Mouse (Mus musculus): ENCODE data around the gene Hnrnpc. TPM values are rescaled to one million over a fixed set of nuclear protein-coding genes. Genes with fewer than 3 reads are reported as not detected.
"Not testable (repeated sequence)": the region's sequence is repeated elsewhere in the genome, so short reads cannot be mapped to it uniquely, and the experiment has no call there.

Hnrnpc gene
- polyA plus RNA-seq, 1 experiment = 2.8 TPM

DNA sequence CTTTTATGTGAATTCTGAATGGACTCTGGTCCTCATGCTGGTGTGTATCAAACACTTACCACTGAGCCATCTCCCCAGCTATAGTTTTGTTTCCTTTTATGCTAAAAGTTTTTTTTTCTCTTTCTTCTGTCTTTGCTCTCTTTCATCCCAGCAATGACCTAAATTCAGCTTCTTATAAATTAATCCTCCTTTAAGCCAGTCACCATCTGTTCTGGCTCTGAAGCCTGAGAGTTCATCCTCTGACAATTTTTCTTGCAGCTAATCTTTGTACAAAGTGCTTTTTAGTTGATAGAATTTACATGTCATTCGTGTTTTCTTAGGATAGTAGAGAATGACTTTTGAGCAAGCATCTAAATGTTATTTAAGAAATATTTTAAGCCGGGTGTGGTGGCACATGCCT, 4.2 kb upstream of the Hnrnpc start:
- H3K4me3 ChIP-seq (replicated peaks) = no peak overlapping the region
- H3K4me1 ChIP-seq (ENCODE audit: control insufficient read depth) = peaks cover 18% of the 10 kb centered on the region
- H3K9me3 ChIP-seq (ENCODE audit: control insufficient read depth, low read length) = no peaks in the 10 kb centered on the region
- H3K27me3 ChIP-seq (ENCODE audit: control insufficient read depth) = no peaks in the 10 kb centered on the region
- TF ChIP-seq TAL1 (IDR thresholded peaks at IDR 0.05; ENCODE audit: low read length) (no peak), GATA1 (IDR thresholded peaks at IDR 0.05; ENCODE audit: low read length) (no peak)
- no peaks in the 10 kb centered on the region for H3K36me3 ChIP-seq (ENCODE audit: control insufficient read depth)

DNA sequence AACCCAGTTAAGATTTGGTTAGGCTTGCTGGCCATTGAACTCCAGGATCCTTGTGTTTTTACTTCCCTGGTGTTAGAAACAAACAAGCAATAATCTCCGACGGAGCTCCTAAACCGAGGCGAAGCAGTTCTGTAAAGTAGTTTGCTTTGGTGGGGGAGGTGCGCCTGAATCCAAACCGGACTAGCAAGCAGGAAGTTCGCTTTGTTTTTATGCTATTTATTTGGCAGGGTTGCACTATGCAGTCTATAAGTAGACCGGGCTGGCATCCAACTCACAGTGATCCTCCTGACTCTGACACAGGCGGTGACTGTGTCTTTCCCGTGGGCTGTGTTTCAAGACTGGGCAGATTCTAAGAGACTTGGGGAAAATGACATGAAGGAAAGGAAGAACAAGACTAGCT, 2.9 kb upstream of the Hnrnpc start:
- no peak for TF ChIP-seq GATA1 (IDR thresholded peaks at IDR 0.05; ENCODE audit: low read length)
- TF ChIP-seq TAL1 (IDR thresholded peaks at IDR 0.05; ENCODE audit: low read length) = no peak
- peaks cover 27% of the 10 kb centered on the region for H3K4me1 ChIP-seq (ENCODE audit: control insufficient read depth)
- peaks cover 9% of the 10 kb centered on the region for H3K36me3 ChIP-seq (ENCODE audit: control insufficient read depth)
- H3K9me3 ChIP-seq (ENCODE audit: control insufficient read depth, low read length) = no peaks in the 10 kb centered on the region
- H3K4me3 ChIP-seq (replicated peaks) = no peak overlapping the region
- no peaks in the 10 kb centered on the region for H3K27me3 ChIP-seq (ENCODE audit: control insufficient read depth)

DNA sequence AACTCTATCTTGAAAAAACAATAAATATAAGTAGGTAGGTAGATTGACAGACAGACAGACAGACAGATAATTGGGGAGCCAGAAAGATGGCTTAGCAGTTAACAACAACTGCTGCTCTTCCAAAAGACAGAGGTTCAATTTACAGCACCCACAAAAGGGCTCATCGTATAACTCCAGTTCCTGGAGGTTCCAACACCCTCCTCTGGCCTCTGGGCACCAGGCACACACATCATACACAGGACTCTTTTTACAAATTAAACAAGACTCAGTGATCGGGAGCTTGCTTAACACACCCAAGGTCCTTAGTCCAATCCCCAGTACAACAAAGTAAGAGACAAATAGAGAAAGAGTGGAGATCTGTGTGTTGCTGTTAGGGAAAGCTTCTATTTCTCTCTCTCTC, 1.5 kb upstream of the Hnrnpc start:
- H3K27me3 ChIP-seq (ENCODE audit: control insufficient read depth) = no peaks in the 10 kb centered on the region
- TF ChIP-seq GATA1 (IDR thresholded peaks at IDR 0.05; ENCODE audit: low read length) (no peak), TAL1 (IDR thresholded peaks at IDR 0.05; ENCODE audit: low read length) (no peak)
- H3K4me3 ChIP-seq (replicated peaks) = peak overlapping the region; percentile 79
- no peaks in the 10 kb centered on the region for H3K9me3 ChIP-seq (ENCODE audit: control insufficient read depth, low read length)
- peaks cover 37% of the 10 kb centered on the region for H3K4me1 ChIP-seq (ENCODE audit: control insufficient read depth)
- H3K36me3 ChIP-seq (ENCODE audit: control insufficient read depth) = peaks cover 23% of the 10 kb centered on the region

DNA sequence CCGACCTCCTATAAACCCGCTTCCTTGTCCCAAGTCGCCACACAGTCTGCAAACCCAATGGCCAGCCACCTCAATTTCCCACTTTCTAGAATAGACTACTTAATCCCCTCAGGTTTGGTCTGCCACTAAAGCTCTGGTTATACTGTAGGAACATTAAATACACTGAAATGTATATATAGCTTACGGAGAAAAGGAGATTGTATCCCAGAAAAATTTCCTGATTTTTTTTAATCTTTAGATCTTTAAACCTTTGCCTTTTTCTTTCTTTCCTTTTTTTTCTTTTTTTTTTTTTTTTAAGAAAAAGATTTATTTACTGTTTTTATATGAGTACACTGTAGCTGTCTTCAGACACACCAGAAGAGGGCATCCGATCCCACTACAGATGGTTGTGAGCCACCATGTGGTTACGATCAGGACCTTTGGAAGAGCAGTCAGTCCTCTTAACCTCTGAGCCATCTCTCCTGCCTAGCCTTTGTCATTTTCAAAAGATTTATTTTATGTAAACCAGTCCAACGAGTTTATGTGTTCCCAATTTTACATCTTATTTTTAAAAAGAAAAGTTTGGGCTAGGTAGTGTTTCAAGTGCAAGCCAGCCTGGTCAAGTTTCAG, 953 bp upstream of the Hnrnpc start:
- Histone ChIP-seq H3K4me1 (ENCODE audit: control insufficient read depth) (peaks cover 39% of the 10 kb centered on the region), H3K36me3 (ENCODE audit: control insufficient read depth) (peaks cover 27% of the 10 kb centered on the region), H3K4me3 (replicated peaks) (peak overlapping the region; percentile 79), H3K9me3 (ENCODE audit: control insufficient read depth, low read length) (no peaks in the 10 kb centered on the region), H3K27me3 (ENCODE audit: control insufficient read depth) (no peaks in the 10 kb centered on the region)
- TF ChIP-seq TAL1 (IDR thresholded peaks at IDR 0.05; ENCODE audit: low read length) = no peak
- TF ChIP-seq GATA1 (IDR thresholded peaks at IDR 0.05; ENCODE audit: low read length) = no peak

DNA sequence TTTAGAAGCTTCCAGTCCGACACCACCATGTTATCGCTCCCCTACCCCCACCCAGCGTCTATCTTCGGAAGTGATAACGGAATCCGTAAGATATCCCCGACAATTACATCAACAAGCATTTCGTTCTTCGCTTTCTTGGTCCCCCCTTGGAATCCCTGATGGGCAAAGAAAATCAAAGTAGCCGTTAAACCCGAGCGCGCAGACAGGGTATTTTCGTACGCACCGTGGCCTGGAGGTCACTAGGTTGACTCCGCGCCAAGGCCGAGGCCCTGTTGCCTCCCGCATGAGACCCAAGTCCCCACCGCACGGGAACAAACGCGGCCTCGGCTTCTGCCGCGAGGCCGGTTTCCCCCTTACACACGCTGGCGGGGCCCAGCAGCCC, 363 bp downstream of the Hnrnpc start:
- TF ChIP-seq GATA1 (IDR thresholded peaks at IDR 0.05; ENCODE audit: low read length) = no peak
- no peak for TF ChIP-seq TAL1 (IDR thresholded peaks at IDR 0.05; ENCODE audit: low read length)
- Histone ChIP-seq H3K4me1 (ENCODE audit: control insufficient read depth) (peaks cover 42% of the 10 kb centered on the region), H3K36me3 (ENCODE audit: control insufficient read depth) (peaks cover 39% of the 10 kb centered on the region), H3K4me3 (replicated peaks) (peak overlapping the region; percentile 79), H3K9me3 (ENCODE audit: control insufficient read depth, low read length) (no peaks in the 10 kb centered on the region), H3K27me3 (ENCODE audit: control insufficient read depth) (no peaks in the 10 kb centered on the region)

DNA sequence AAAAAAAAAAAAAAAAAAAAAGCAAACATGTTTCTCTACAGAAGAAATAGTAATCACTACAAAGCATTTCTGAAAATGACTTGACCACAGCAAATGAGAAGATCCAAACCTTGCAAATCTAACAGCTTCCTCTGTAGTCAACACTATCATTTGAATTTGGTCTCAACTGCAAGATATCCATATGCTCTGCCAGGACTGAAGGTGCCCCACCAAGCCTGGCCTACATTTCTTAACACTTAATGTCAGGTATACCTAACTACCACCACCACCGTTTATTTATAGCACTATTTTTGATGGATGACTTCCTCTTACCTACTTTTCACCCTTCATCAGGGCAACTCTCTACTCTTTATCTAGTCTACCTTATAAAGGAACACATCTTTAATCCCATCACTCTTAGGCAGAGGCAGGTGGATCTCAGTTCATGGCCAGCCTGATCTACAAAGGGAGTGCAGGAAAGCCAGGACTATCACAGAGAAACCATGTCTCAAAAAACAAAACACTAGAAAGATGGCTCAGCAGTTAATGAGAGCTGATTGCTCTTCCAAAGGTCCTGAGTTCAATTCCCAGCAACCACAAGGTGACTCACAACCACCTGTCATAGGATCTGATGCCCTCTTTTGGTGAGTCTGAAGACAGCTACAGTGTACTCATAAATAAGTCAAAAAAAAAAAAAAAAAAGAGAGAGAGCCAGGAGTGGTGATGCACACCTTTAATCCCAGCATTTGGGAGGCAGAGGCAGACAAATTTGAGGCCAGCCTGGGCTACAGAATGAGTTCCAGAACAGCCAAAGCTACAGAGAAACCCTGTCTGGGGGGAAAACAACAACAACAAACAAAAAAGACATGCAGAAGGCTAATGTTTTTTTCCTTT, 2.3 kb downstream of the Hnrnpc start:
- Histone ChIP-seq H3K36me3 (ENCODE audit: control insufficient read depth) (peaks cover 50% of the 10 kb centered on the region), H3K27me3 (ENCODE audit: control insufficient read depth) (no peaks in the 10 kb centered on the region), H3K4me1 (ENCODE audit: control insufficient read depth) (peaks cover 37% of the 10 kb centered on the region), H3K4me3 (replicated peaks) (peak overlapping the region; percentile 79), H3K9me3 (ENCODE audit: control insufficient read depth, low read length) (no peaks in the 10 kb centered on the region)
- TF ChIP-seq GATA1 (IDR thresholded peaks at IDR 0.05; ENCODE audit: low read length) (no peak), TAL1 (IDR thresholded peaks at IDR 0.05; ENCODE audit: low read length) (no peak)

DNA sequence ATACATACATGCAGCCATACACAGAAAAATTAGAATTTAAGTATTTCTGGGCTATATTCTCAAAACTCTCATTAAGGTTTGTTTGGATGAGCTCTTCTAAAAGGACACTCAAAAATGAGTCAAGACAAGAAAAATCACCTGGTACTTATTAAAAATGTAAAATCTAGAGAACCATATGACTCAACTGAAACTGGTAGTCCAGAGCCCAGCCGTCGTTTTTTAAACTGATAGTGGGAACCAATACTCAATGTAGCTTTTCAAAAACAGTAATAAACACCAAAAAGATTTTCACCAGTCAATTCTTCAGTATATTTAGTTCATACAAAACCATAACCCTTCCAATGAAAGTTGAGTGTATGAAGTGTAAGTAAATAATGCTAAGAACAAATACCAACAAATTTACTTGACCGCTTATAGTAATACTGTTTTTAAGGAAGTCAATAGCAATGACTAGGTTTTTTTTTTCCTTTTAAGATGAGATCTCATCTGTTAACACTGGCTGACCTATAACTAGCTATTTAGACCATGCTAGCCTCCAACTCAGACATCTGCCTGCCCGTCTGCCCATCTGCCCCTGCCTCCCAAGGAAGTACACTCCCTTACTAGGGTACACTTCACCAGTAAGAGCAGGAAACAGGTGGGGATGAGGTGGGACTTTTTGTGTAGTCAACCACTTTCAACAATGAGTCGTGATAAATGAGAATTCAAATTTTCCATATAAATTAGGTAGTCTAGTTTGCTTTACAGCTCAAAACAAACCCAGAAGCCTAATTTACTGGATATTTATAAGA, 3.5 kb downstream of the Hnrnpc start:
- H3K4me1 ChIP-seq (ENCODE audit: control insufficient read depth) = peaks cover 33% of the 10 kb centered on the region
- no peak for TF ChIP-seq TAL1 (IDR thresholded peaks at IDR 0.05; ENCODE audit: low read length)
- TF ChIP-seq GATA1 (IDR thresholded peaks at IDR 0.05; ENCODE audit: low read length) = no peak
- H3K4me3 ChIP-seq (replicated peaks) = peak overlapping the region; percentile 38
- no peaks in the 10 kb centered on the region for H3K9me3 ChIP-seq (ENCODE audit: control insufficient read depth, low read length)
- H3K36me3 ChIP-seq (ENCODE audit: control insufficient read depth) = peaks cover 59% of the 10 kb centered on the region
- no peaks in the 10 kb centered on the region for H3K27me3 ChIP-seq (ENCODE audit: control insufficient read depth)

DNA sequence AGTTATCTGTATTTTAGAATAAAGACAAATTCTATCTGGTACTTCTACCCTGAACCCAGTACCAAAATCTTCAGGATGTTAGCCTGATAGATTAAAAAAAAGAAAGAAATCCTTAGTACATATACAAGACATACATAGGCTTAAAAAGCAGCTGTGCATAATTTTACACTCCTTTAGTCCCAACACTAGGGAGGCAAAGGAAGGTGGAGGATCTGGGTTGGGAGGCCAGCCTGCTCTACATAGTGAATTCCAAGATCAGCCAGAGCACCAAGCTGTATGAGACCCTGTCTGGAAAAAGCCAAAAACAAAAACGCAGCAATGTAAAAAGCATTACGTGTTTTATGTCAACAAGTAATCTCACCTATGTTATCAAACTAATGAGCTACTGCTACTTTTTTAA, 4.3 kb downstream of the Hnrnpc start:
- Histone ChIP-seq H3K9me3 (ENCODE audit: control insufficient read depth, low read length) (no peaks in the 10 kb centered on the region), H3K27me3 (ENCODE audit: control insufficient read depth) (no peaks in the 10 kb centered on the region), H3K36me3 (ENCODE audit: control insufficient read depth) (peaks cover 66% of the 10 kb centered on the region), H3K4me1 (ENCODE audit: control insufficient read depth) (peaks cover 27% of the 10 kb centered on the region), H3K4me3 (replicated peaks) (no peak overlapping the region)
- TF ChIP-seq TAL1 (IDR thresholded peaks at IDR 0.05; ENCODE audit: low read length) (no peak), GATA1 (IDR thresholded peaks at IDR 0.05; ENCODE audit: low read length) (no peak)

DNA sequence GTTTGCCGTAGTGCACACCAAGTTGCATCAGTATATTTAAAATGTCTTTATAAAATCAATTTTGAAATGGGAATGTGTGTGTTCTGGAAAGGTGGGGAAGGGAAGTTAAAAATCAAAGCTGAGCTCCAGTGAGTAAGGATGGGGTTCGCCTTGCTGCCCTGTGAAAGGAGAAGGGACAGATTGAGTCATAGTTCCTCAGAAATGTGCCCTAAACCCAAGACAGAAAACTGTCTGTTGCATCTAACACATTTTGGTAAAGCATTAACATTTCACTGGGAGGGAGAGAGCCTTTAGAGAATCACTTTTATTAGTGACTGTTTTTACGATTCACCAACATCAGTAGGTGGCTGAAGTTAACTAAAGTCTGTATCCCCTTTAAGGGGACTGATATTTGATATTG, 5.4 kb downstream of the Hnrnpc start:
- H3K4me3 ChIP-seq (replicated peaks); H3K9me3 ChIP-seq (ENCODE audit: control insufficient read depth, low read length): not testable (repeated sequence)

DNA sequence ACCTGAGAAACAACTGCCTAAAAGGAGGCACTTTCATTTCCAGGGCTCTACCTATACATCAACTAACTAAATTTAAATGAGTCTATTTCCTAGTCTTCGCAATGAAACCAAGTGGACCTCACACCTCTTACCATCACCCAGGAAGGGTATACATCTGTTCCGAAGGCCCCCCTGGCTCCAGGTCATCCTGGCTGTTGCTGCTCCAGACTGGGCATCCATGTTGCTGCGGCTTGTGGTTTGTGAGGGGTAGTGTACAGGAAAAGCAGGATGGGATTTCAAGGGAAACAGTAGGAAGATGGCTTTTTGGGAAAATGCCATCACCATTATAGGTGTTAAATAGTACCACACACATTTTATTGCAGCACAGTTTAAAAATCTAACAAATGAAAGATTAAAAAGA, 6.6 kb downstream of the Hnrnpc start:
- not testable (repeated sequence) for H3K9me3 ChIP-seq (ENCODE audit: control insufficient read depth, low read length); H3K4me3 ChIP-seq (replicated peaks); H3K27me3 ChIP-seq (ENCODE audit: control insufficient read depth)
- H3K4me1 ChIP-seq (ENCODE audit: control insufficient read depth) = peaks cover 20% of the 10 kb centered on the region
- peaks cover 84% of the 10 kb centered on the region for H3K36me3 ChIP-seq (ENCODE audit: control insufficient read depth)

More for the DNA sequence above, 5.4 kb downstream of the Hnrnpc start:
- not testable (repeated sequence) for H3K27me3 ChIP-seq (ENCODE audit: control insufficient read depth)
- Histone ChIP-seq H3K36me3 (ENCODE audit: control insufficient read depth) (peaks cover 77% of the 10 kb centered on the region), H3K4me1 (ENCODE audit: control insufficient read depth) (peaks cover 24% of the 10 kb centered on the region)

Data from erythroblast, embryonic 14.5 days (primary cell).